Mouse (Mus musculus) urinary bladder, adult 18-20 months (tissue): ENCODE data around the gene Hrk.

Source experiments
- DNase-seq, 2 experiments: peaks; one replicate each; pipeline ENCODE4 v3.0.0; 2022; ENCODE audit warnings: low spot score in 2 of 2, mixed read lengths in 2 of 2

Hrk gene

GRCm38 (mm10) chr5:118160691-118161090 lies 3.8 kb upstream of the Hrk start:
- DNase-seq: no peak

DNA sequence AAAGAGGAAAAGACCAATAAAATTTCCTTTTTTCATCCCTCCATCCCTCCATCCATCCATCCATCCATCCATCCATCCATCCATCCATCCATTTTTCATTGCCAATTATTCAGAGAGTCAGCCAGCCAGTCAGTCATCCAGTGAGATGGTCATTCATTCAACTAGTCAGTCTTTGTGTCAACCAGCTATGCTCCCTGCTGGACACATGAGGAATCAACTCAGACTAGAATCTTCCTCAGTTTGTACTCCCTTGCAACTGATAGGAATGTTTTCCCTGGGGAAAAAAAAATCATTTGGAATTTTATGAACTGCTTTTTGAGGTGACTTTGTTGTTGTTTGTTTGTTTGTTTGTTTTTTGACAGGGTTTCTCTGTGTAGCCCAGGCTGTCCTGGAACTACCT lies 1.0 kb downstream of the Hrk start:
- no peak for DNase-seq

- no peak for DNase-seq
Observed at GRCm38 (mm10) chr5:118167561-118167995, 3.1 kb downstream of the Hrk start.

DNA sequence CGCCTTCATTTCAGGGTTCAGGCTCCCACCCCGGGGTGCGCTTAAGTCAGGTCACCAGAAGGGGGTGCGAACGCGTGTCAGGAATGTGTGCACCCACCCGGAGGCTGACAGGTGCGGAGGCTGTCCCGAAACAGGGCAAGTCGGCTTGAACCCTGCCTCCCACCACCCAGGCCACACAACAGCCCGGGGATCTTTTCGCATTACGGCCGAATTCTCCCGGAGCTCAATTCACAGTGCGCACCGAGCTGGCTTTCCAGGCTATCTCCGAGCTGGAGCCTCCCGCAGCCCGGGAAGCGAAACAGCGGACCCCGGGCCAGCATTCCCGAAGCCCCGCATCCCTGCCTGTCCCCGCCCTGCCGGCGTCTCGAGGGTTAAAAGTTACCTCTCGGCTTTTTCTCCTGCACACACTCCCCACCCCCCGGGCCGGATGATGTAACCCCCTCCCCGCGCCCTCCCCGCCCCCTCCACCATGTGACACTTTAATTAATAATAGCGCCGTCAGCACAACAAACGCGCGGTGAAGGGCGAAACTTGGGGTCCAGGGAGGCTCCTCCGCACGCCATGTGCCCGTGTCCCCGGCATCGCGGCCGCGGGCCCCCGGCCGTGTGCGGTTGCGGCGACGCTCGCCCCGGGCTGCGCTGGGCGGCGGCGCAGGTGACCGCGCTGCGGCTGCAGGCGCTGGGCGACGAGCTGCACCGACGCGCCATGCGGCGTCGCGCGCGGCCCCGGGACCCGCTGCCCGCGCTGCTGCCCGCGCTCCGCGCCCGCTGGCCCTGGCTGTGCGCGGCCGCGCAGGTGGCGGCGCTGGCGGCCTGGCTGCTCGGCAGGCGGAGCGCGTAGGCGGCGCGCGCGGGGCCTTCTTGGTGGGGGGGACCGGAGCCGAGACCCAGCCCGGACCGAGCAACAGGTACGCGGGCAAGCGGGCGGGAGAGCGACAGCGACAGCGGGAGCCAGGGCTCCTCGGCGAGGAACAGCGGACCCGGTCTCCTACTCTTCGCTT lies 5.1 kb downstream of the Hrk start:
- no peak for DNase-seq

- no peak for DNase-seq
Observed at GRCm38 (mm10) chr5:118170888-118171529, 6.6 kb downstream of the Hrk start.

DNA sequence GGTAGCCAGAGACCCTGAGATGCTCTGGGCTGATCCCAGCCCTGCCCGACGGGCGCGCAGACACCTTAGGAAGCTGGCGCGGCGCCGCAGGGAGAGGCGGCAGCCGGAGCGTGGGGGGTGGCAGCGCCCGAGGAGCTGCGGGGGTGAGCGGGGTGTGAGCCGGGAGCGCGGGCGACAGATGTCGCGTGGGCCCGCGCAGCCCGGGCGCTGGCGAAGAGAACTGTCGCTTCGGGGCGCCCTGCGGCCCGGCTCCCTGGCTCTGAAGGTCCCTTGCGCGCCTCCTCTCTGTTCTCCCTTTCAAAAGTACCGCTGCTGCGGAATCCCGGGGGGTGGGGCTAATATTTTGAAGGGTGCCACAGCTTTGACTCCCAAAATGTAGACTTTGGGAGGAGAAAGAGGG lies 7.2 kb downstream of the Hrk start:
- DNase-seq: no peak

GRCm38 (mm10) chr5:118172078-118172723 lies 7.8 kb downstream of the Hrk start:
- DNase-seq: peak in 1 of 2 experiments; percentile 16

- DNase-seq: no peak
Observed at GRCm38 (mm10) chr5:118174310-118175009, 10.0 kb downstream of the Hrk start.

DNA sequence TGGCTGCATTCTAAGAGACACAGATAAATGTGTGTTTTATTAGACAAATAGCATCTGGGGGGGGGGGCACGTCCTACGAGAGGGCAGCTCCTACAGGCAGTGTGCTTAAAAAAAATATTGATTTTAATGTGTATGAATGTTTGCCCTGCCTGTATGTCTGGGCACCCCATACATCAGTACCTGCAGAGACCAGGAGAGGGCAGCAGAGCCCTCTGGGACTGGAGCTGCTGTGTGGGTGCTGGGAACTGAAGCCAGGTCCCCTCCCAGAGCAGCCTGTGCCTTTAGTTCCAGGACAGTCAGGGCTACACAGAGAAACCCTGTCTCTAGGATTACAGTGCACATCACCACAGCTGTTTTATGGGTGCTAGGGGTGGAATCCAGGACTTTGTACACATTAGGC lies 10.7 kb downstream of the Hrk start:
- no peak for DNase-seq

- no peak for DNase-seq
Observed at GRCm38 (mm10) chr5:118177640-118178039, 13.2 kb downstream of the Hrk start.

DNA sequence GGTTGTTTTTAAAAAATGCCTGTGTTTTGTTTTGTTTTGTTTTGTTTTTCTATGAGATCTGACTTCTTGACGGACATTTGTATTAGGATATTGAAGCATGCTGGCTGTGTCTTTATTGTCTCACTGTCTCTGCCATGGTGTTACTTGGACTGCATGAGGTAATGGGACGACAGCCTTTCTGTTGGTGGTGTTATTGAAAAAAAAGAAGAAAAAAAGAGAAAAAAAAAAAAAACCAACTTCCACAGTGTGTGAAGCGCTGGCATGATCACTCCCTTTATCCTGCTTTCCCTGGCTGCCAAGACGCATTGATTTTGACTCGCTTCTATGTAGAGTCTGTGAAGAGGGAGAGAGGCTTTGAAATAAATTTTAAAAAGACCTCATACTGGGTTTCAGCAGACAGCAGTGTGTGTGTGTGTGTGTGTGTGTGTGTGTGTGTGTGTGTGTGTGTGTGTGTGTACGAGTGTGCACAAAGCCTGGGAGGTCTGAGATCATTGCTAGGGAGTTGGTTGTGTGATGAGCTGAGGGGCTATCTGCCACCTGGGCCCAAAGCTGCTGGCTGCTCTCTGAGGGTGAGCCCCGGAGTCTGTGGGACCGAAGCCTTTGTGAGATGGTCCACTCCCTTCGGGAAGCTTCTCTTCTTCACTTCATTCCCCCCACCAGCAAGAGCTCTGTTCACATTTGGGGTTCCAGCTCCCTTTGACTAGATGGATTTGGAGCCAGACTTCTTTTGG lies 22.6 kb downstream of the Hrk start:
- no peak for DNase-seq

DNA sequence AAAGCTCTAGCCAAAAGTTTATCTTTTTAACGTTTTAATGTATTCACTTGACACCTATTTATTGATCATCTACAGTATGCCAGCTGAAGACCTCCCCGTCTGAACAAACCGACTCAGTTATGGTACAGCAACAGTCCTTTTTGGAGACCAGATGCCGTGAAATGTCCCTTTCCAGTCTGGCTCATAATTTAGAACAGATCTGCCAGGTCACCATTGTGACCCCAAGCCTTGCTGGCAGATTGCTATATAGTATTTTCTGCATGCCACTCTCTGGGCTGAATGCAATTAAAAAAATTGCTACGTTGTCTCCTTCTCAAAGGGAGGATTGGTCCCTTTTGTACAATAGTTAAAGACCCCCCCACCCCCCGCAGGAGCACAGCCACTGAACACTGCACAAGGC lies 23.9 kb downstream of the Hrk start:
- DNase-seq: no peak

DNA sequence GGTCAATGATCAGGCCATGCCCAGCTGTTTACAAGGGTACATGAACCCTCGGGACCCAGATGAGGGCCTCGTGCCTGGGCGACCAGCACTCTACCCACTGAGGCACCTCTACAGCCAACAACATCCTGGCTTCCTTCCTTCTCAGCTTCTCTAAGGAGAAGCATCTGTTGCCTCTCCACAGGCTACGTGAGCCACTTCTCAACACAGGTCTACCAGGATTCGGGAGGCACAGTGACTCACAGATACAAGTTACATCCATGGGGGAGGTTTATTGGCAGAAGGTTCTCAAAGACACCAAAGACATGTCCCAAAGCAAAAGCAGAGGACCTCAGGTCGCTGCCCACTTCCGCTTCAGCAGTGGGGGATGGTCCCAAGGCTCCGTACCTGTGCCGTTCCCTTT lies 26.0 kb downstream of the Hrk start:
- DNase-seq: no peak

GRCm38 (mm10) chr5:118192221-118192620 lies 27.8 kb downstream of the Hrk start:
- DNase-seq: no peak

GRCm38 (mm10) chr5:118197421-118197820 lies 33.0 kb downstream of the Hrk start:
- no peak for DNase-seq

- DNase-seq: no peak
Observed at GRCm38 (mm10) chr5:118199670-118200069, 35.2 kb downstream of the Hrk start.

- no peak for DNase-seq
Observed at GRCm38 (mm10) chr5:118204675-118205440, 40.4 kb downstream of the Hrk start.

DNA sequence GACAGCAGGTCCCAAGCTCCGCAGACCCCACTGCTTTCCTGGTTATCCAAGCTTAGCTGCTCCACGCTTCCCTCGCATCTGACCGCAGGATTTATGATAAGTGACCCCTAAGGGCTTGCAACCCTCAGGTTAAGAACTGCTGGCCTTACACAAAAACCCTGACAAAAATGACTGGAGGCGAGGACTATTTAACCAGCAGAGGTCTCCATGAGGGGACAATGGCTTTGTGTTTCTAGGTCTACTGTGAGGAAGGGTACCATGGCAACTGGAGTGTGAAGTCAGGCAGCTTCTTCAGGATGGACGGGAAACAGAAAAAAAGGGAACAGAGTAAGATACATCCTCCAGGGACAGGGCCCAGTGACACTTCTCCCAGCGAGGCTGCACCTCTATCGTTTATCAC lies 41.4 kb downstream of the Hrk start:
- DNase-seq: no peak

DNA sequence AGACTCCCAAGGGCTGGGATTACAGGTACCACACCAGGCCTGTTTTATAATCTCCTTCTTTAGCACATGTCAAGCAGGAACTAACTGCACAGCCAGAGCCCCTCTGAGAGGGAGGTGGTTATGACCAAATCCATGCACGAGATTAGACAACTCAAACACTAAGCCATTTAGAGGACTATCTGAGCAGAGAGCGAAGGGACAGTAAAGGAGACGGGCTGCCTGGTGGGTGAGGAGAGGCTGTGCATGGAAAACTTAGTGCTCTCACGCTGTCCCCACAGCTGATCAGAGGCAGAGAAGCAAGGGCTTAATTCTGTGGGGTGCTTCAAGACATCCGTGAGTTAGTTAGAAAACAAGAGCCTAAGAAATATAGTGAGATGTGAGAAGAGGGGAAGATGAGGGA lies 49.6 kb downstream of the Hrk start:
- no peak for DNase-seq

DNA sequence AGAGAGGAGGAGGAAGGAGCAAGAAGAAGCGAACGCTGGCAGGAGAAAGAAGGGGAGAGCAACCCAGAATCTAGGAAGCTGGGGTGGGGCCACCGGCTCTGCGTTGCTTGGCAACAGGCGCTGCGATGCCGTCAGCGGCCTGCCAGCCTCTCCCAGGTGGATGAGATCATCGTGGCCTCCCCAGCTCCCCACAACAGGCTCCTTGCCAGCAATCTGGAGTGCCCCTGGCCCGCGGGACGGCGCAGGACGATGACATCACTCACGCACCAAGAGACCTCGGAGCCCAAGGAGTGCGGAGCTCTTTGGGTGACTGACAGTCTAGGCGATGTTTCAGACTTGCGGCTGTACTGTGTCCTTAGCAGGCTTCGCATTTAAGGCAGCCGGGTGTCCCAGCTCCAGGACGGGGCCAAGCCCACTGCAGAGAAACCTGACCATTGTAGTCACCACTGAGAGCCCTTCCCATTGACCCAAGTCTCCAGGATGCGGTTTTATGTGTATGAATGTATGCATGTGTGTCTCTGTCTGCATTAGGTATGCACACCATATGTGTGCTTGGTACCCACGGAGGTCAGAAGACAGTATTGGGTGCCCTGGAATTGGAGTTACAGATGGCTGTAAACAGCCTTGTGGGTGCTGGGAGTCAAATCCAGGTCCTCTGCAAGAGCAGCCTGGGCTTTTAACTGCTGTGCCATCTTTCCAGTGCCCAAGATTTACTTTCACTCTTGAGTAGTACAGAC lies 50.1 kb downstream of the Hrk start:
- DNase-seq: peak; percentile 18 to 53
